Mouse (Mus musculus): Measurements from ENCODE around the gene Prl3a1. TPM values are rescaled to one million over a fixed set of nuclear protein-coding genes. Genes with fewer than 3 reads are reported as not detected.

Gene Prl3a1
- polyA plus RNA-seq (2015; fragmentation: Nextera tagmentation; extraction: Ambion mirVana): not detected in 2 replicates

DNA sequence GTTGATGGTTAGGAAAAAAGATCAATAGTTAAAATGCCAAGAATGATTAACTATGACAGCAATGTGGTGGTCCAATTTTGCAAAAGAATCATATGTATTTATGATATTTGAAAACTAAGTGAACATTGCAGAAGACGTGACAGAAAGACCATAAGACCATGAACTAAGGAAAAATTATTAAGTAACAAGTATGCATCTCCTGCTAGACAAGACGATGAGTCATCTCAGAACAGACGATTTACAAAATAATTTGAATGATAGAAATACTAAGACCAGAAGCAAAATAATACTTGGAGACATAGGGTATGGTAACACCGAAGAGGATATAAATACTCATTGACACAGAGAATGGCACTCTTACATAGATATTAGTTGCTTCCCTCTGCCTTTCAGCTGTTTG is at the start of gene Prl3a1:
TSS of gene Prl3a1 (plus strand) at position 301 of the 400 bp plus-strand sequence.

GRCm38 (mm10) chr13:27241547-27241946 is 17.7 kb upstream of the Prl3a1 start, which contains the start of gene Prl3b1:
Prl3b1 (plus strand) TSS chr13:27241847.

GRCm38 (mm10) chr13:27312334-27313225 is 53.3 kb downstream of the Prl3a1 start, which contains the start of gene Prl6a1:
Prl6a1 (plus strand) TSS chr13:27312627.

Other genes starting within 250 kb of the Prl3a1 start
- not detected in 2 replicates for gene Prl, start 201.9 kb upstream of the Prl3a1 start, polyA plus RNA-seq (2015; fragmentation: Nextera tagmentation; extraction: Ambion mirVana)
- not detected in 2 replicates for gene Prl3d1, start 165.2 kb upstream of the Prl3a1 start, polyA plus RNA-seq (2015; fragmentation: Nextera tagmentation; extraction: Ambion mirVana)
- not detected in 2 replicates for gene Prl3d2, start 137.7 kb upstream of the Prl3a1 start, polyA plus RNA-seq (2015; fragmentation: Nextera tagmentation; extraction: Ambion mirVana)
- gene Prl3d3, start 102.6 kb upstream of the Prl3a1 start, polyA plus RNA-seq (2015; fragmentation: Nextera tagmentation; extraction: Ambion mirVana): not detected in 2 replicates
- not detected in 2 replicates for gene Prl3c1, start 62.8 kb upstream of the Prl3a1 start, polyA plus RNA-seq (2015; fragmentation: Nextera tagmentation; extraction: Ambion mirVana)
- not detected in 2 replicates for gene Prl3b1, start 17.6 kb upstream of the Prl3a1 start, polyA plus RNA-seq (2015; fragmentation: Nextera tagmentation; extraction: Ambion mirVana)
- not detected in 2 replicates for gene Prl6a1, start 53.2 kb downstream of the Prl3a1 start, polyA plus RNA-seq (2015; fragmentation: Nextera tagmentation; extraction: Ambion mirVana)
- not detected in 2 replicates for gene Prl8a2, start 86.2 kb downstream of the Prl3a1 start, polyA plus RNA-seq (2015; fragmentation: Nextera tagmentation; extraction: Ambion mirVana)
- not detected in 2 replicates for gene Prl2b1, start 131.4 kb downstream of the Prl3a1 start, polyA plus RNA-seq (2015; fragmentation: Nextera tagmentation; extraction: Ambion mirVana)
- gene Prl8a6, start 179.3 kb downstream of the Prl3a1 start, polyA plus RNA-seq (2015; fragmentation: Nextera tagmentation; extraction: Ambion mirVana): not detected in 2 replicates

All from urinary bladder, postnatal 0 days (tissue).